Mouse (Mus musculus) midbrain, embryonic 12.5 days (tissue): Measurements from ENCODE around the gene Ndst2. TPM values are rescaled to one million over a fixed set of nuclear protein-coding genes. Genes with fewer than 3 reads are reported as not detected.

Experiments
- ATAC-seq: fragments of 200-750 bp; cut with Nextera tagmentation; 2 replicates; pipeline ENCODE4 v1.8.0; 2017; ENCODE audit warnings: low read depth, moderate TSS enrichment, moderate library complexity; ENCODE audit not compliant: low FRiP score
- H3K27ac ChIP-seq: fragments of 300-500 bp; sonication (generic); replicated peaks from 2 replicates; pipeline ENCODE4 v1.5.1; 2016; ENCODE audit warnings: mild to moderate bottlenecking
- H3K27me3 ChIP-seq: fragments of 300-500 bp; sonication (generic); 2 replicates; pipeline ENCODE4 v1.6.1; 2016; ENCODE audit warnings: mild to moderate bottlenecking
- H3K36me3 ChIP-seq: fragments of 300-500 bp; sonication (generic); 2 replicates; pipeline ENCODE4 v1.6.1; 2016
- H3K4me1 ChIP-seq: fragments of 300-500 bp; sonication (generic); 2 replicates; pipeline ENCODE4 v1.6.1; 2016
- H3K4me2 ChIP-seq: fragments of 300-500 bp; sonication (generic); replicated peaks from 2 replicates; pipeline ENCODE4 v1.6.1; 2016; ENCODE audit warnings: mild to moderate bottlenecking, moderate library complexity
- H3K4me3 ChIP-seq: fragments of 300-500 bp; sonication (generic); 2 replicates; pipeline ENCODE4 v1.5.1; 2016; ENCODE audit warnings: mild to moderate bottlenecking
- H3K9ac ChIP-seq: fragments of 300-500 bp; sonication (generic); replicated peaks from 2 replicates; pipeline ENCODE4 v1.6.1; 2016; ENCODE audit warnings: mild to moderate bottlenecking, moderate library complexity
- H3K9me3 ChIP-seq: fragments of 300-500 bp; sonication (generic); 2 replicates; pipeline ENCODE4 v1.6.1; 2016; ENCODE audit warnings: mild to moderate bottlenecking
- WGBS: fragments of 180-500 bp; shearing (Covaris S2); methylation state at CpG from one replicate; pipeline ENCODE4 v1.1.7; 2016; 5-methylcytosine and 5-hydroxymethylcytosine counted together
- polyA plus RNA-seq: library from polyadenylated mRNA; unstranded; fragments of >200 nt; fragmentation: Nextera tagmentation; extraction: Ambion mirVana; gene quantifications from 2 replicates; pipeline ENCODE4 v1.2.1, GENCODE M21; 2016

Gene Ndst2
- polyA plus RNA-seq, 1 experiment from 2014 or later: 25.0 TPM

- Histone ChIP-seq H3K4me3 (no peak overlapping the region), H3K9me3 (no peaks in the 10 kb centered on the region), H3K9ac (no peak overlapping the region), H3K36me3 (peaks cover 46% of the 10 kb centered on the region), H3K27me3 (no peaks in the 10 kb centered on the region), H3K27ac (no peak overlapping the region), H3K4me2 (no peak overlapping the region), H3K4me1 (peaks cover 12% of the 10 kb centered on the region)
- no peak for ATAC-seq
- 92% methylated on average over 13 of the region's 13 CpGs for WGBS
Measured at GRCm38 (mm10) chr14:20735892-20736390, 1.6 kb upstream of the Ndst2 start.

GRCm38 (mm10) chr14:20735052-20735451 is 690 bp upstream of the Ndst2 start:
- WGBS: 76% methylated on average over 2 of the region's 2 CpGs
- 0 out of 2 replicates have a peak overlapping the region, but pooled peaks have one; percentile 93 for H3K4me2 ChIP-seq
- peak overlapping the region; percentile 47; the same call in 1 of the 2 replicates for H3K27ac ChIP-seq
- H3K36me3 ChIP-seq: peaks cover 48% of the 10 kb centered on the region
- ATAC-seq: no peak
- no peaks in the 10 kb centered on the region for H3K27me3 ChIP-seq
- H3K4me1 ChIP-seq: peaks cover 12% of the 10 kb centered on the region
- H3K9ac ChIP-seq: no peak overlapping the region
- H3K4me3 ChIP-seq: no peak overlapping the region
- H3K9me3 ChIP-seq: no peaks in the 10 kb centered on the region

GRCm38 (mm10) chr14:20733041-20733951 is 1.1 kb downstream of the Ndst2 start:
- H3K4me1 ChIP-seq: peaks cover 12% of the 10 kb centered on the region
- whole genome bisulfite sequencing: 49% methylated on average over 12 of the region's 12 CpGs
- peak overlapping the region; percentile 93 for H3K4me2 ChIP-seq
- H3K27ac ChIP-seq: peak overlapping the region; percentile 79
- H3K9me3 ChIP-seq: no peaks in the 10 kb centered on the region
- peaks cover 51% of the 10 kb centered on the region for H3K36me3 ChIP-seq
- peak overlapping the region; percentile 86 for H3K4me3 ChIP-seq
- no peak for ATAC-seq
- H3K27me3 ChIP-seq: no peaks in the 10 kb centered on the region
- peak overlapping the region; percentile 91 for H3K9ac ChIP-seq

- 93% methylated on average over 9 of the region's 9 CpGs for WGBS
- Histone ChIP-seq H3K27me3 (no peaks in the 10 kb centered on the region), H3K27ac (no peak overlapping the region), H3K4me3 (no peak overlapping the region), H3K4me1 (peaks cover 12% of the 10 kb centered on the region), H3K4me2 (no peak overlapping the region), H3K9ac (no peak overlapping the region), H3K36me3 (peaks cover 55% of the 10 kb centered on the region), H3K9me3 (no peaks in the 10 kb centered on the region)
- no peak for ATAC-seq
Measured at GRCm38 (mm10) chr14:20730853-20731602, 3.3 kb downstream of the Ndst2 start.

- WGBS: 92% methylated on average over 9 of the region's 9 CpGs
- ATAC-seq: no peak
Measured at GRCm38 (mm10) chr14:20729871-20730270, 4.5 kb downstream of the Ndst2 start.

GRCm38 (mm10) chr14:20725660-20726339 is 8.6 kb downstream of the Ndst2 start:
- Histone ChIP-seq H3K9me3 (no peaks in the 10 kb centered on the region), H3K4me1 (no peaks in the 10 kb centered on the region), H3K4me3 (no peak overlapping the region), H3K4me2 (no peak overlapping the region), H3K27ac (no peak overlapping the region), H3K36me3 (peaks cover 95% of the 10 kb centered on the region), H3K27me3 (no peaks in the 10 kb centered on the region), H3K9ac (no peak overlapping the region)
- WGBS: 86% methylated on average over 6 of the region's 6 CpGs
- no peak for ATAC-seq

More at GRCm38 (mm10) chr14:20729871-20730270, 4.5 kb downstream of the Ndst2 start:
- Histone ChIP-seq H3K4me1 (peaks cover 9% of the 10 kb centered on the region), H3K36me3 (peaks cover 63% of the 10 kb centered on the region), H3K9ac (no peak overlapping the region), H3K9me3 (no peaks in the 10 kb centered on the region), H3K27ac (no peak overlapping the region), H3K4me2 (no peak overlapping the region), H3K4me3 (no peak overlapping the region), H3K27me3 (no peaks in the 10 kb centered on the region)

GRCm38 (mm10) chr14:20724043-20724442 is 10.3 kb downstream of the Ndst2 start:
- no peak overlapping the region for H3K4me3 ChIP-seq
- ATAC-seq: no peak
- no peaks in the 10 kb centered on the region for H3K27me3 ChIP-seq
- no peak overlapping the region for H3K4me2 ChIP-seq
- no peaks in the 10 kb centered on the region for H3K4me1 ChIP-seq
- H3K27ac ChIP-seq: no peak overlapping the region
- no peak overlapping the region for H3K9ac ChIP-seq
- H3K9me3 ChIP-seq: no peaks in the 10 kb centered on the region
- 41% methylated on average over 5 of the region's 5 CpGs for WGBS
- peaks cover 94% of the 10 kb centered on the region for H3K36me3 ChIP-seq

GRCm38 (mm10) chr14:20723006-20723405 is 11.4 kb downstream of the Ndst2 start:
- Histone ChIP-seq H3K27me3 (no peaks in the 10 kb centered on the region), H3K36me3 (peaks cover 94% of the 10 kb centered on the region), H3K9ac (no peak overlapping the region), H3K4me3 (no peak overlapping the region), H3K9me3 (no peaks in the 10 kb centered on the region), H3K27ac (no peak overlapping the region), H3K4me1 (no peaks in the 10 kb centered on the region), H3K4me2 (no peak overlapping the region)
- 96% methylated on average over 12 of the region's 12 CpGs for WGBS
- no peak for ATAC-seq

GRCm38 (mm10) chr14:20721371-20721770 is 13.0 kb downstream of the Ndst2 start:
- 90% methylated on average over 4 of the region's 4 CpGs for WGBS
- Histone ChIP-seq H3K36me3 (peaks cover 95% of the 10 kb centered on the region), H3K4me2 (no peak overlapping the region), H3K9me3 (no peaks in the 10 kb centered on the region), H3K4me1 (no peaks in the 10 kb centered on the region), H3K9ac (no peak overlapping the region), H3K27me3 (no peaks in the 10 kb centered on the region), H3K27ac (no peak overlapping the region), H3K4me3 (no peak overlapping the region)
- no peak for ATAC-seq

GRCm38 (mm10) chr14:20719767-20720166 is 14.6 kb downstream of the Ndst2 start:
- no peak overlapping the region for H3K4me3 ChIP-seq
- H3K36me3 ChIP-seq: peaks cover 97% of the 10 kb centered on the region
- no peak overlapping the region for H3K27ac ChIP-seq
- 92% methylated on average over 12 of the region's 12 CpGs for WGBS
- H3K27me3 ChIP-seq: no peaks in the 10 kb centered on the region
- no peak overlapping the region for H3K4me2 ChIP-seq
- H3K4me1 ChIP-seq: no peaks in the 10 kb centered on the region
- H3K9me3 ChIP-seq: no peaks in the 10 kb centered on the region
- H3K9ac ChIP-seq: no peak overlapping the region
- no peak for ATAC-seq

- Histone ChIP-seq H3K27me3 (no peaks in the 10 kb centered on the region), H3K4me1 (no peaks in the 10 kb centered on the region), H3K9ac (no peak overlapping the region), H3K4me2 (no peak overlapping the region), H3K4me3 (no peak overlapping the region), H3K27ac (no peak overlapping the region), H3K36me3 (peaks cover 97% of the 10 kb centered on the region), H3K9me3 (no peaks in the 10 kb centered on the region)
- ATAC-seq: no peak
- 92% methylated on average over 10 of the region's 10 CpGs for WGBS
Measured at GRCm38 (mm10) chr14:20718443-20718842, 15.9 kb downstream of the Ndst2 start.
